Mouse (Mus musculus) stomach, postnatal 0 days (tissue): ENCODE measurements around the gene Mpp4. TPM values are rescaled to one million over a fixed set of nuclear protein-coding genes. Genes with fewer than 3 reads are reported as not detected.

Experiments used
- ATAC-seq: fragments of 200-750 bp; cut with Nextera tagmentation; 2 replicates; pipeline ENCODE4 v1.8.0; 2017; ENCODE audit not compliant: low FRiP score, low TSS enrichment
- DNase-seq: peaks from one replicate; pipeline ENCODE4 v3.0.0-alpha.2; 2016; ENCODE audit warnings: low spot score
- H3K27ac ChIP-seq: fragments of 300-500 bp; sonication (generic); replicated peaks from 2 replicates; pipeline ENCODE4 v1.5.1; 2014; ENCODE audit warnings: mild to moderate bottlenecking, control low read depth
- H3K27me3 ChIP-seq: fragments of 300-500 bp; sonication (generic); 2 replicates; pipeline ENCODE4 v1.6.1; 2014; ENCODE audit warnings: low read length; ENCODE audit not compliant: control insufficient read depth, insufficient read depth
- H3K36me3 ChIP-seq: fragments of 300-500 bp; sonication (generic); 2 replicates; pipeline ENCODE4 v1.6.1; 2014; ENCODE audit warnings: low read length, mixed read lengths; ENCODE audit not compliant: control insufficient read depth, insufficient read depth
- H3K4me1 ChIP-seq: fragments of 300-500 bp; sonication (generic); replicated peaks from 2 replicates; pipeline ENCODE4 v1.6.1; 2014; ENCODE audit warnings: antibody characterized with exemption; ENCODE audit not compliant: control insufficient read depth, insufficient read depth
- H3K4me2 ChIP-seq: fragments of 300-500 bp; sonication (generic); replicated peaks from 2 replicates; pipeline ENCODE4 v1.6.1; 2014; ENCODE audit warnings: low read depth, mild to moderate bottlenecking, control low read depth, moderate library complexity
- H3K4me3 ChIP-seq: fragments of 300-500 bp; sonication (generic); 2 replicates; pipeline ENCODE4 v1.5.1; 2014; ENCODE audit warnings: low read depth, low read length, control low read depth
- H3K9ac ChIP-seq: fragments of 300-500 bp; sonication (generic); 2 replicates; pipeline ENCODE4 v1.6.1; 2014; ENCODE audit warnings: mild to moderate bottlenecking, low read length, control low read depth, mixed read lengths
- H3K9me3 ChIP-seq: fragments of 300-500 bp; sonication (generic); 2 replicates; pipeline ENCODE4 v1.6.1; 2016; ENCODE audit warnings: low read length; ENCODE audit not compliant: control insufficient read depth
- CTCF ChIP-seq: IDR thresholded peaks from 2 replicates; pipeline ENCODE4 v1.5.1; 2016; ENCODE audit warnings: antibody characterized with exemption, low read depth, mild to moderate bottlenecking, moderate library complexity
- EP300 ChIP-seq: optimal IDR thresholded peaks from 2 replicates; pipeline ENCODE3; 2016; ENCODE audit warnings: antibody characterized with exemption
- WGBS: fragments of 180-500 bp; shearing (Covaris S2); extraction: QIAGEN DNeasy Blood & Tissue Kit; methylation state at CpG from one replicate; pipeline ENCODE4 v1.1.7; 2014; 5-methylcytosine and 5-hydroxymethylcytosine counted together
- polyA plus RNA-seq: library from polyadenylated mRNA; unstranded; fragments of >200 nt; fragmentation: Nextera tagmentation; extraction: Ambion mirVana; gene quantifications from 2 replicates; pipeline ENCODE4 v1.2.1, GENCODE M21; 2015

Mpp4 gene
- polyA plus RNA-seq, 1 experiment from 2014 or later: 0.13 TPM

DNA sequence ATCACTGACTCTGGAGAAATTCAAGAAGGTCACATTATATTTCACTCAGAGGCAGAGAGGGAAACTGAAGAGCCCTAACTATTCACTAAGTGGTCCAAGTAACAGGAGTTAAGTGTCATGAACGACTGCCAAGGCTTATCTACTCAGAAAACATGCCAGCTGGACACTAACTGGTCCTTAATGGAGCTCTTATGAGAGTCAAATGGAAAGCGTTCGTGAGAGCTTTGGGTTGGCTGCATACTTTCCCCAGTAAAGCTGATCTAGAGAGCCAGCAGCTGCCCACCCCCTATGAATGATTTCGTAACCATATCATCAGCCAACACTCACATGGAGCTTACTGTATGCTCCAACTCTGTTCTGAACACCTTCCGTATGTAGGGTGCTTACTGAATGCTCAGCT is 28.8 kb downstream of the Mpp4 start:
- Histone ChIP-seq H3K4me2 (no peak overlapping the region), H3K4me3 (no peak overlapping the region), H3K27ac (no peak overlapping the region), H3K36me3 (no peaks in the 10 kb centered on the region), H3K9me3 (no peaks in the 10 kb centered on the region), H3K9ac (no peak overlapping the region), H3K4me1 (no peaks in the 10 kb centered on the region), H3K27me3 (no peaks in the 10 kb centered on the region)
- DNase-seq (no peak), ATAC-seq (no peak)
- 53% methylated on average over 5 of the region's 5 CpGs for WGBS
- TF ChIP-seq CTCF (no peak), EP300 (no peak)

DNA sequence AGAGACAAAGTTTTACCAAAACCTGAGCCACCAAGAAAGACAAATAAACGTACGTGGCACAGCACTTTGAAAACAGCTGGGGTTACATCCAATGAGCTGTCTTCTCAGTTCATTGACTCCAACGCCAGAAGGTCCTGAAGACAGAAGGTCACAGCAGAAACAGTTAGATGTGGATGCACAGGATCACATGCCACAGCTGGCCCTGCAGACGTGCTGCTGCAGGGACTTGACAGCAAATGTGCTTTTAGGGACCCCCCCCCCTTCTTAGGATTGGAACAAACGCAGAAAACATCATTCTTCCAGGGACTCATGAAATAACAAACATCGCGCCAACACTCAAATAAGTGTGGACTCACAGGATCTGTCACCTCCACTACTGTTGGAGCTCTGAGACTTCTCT is 34.3 kb downstream of the Mpp4 start:
- H3K9me3 ChIP-seq: no peaks in the 10 kb centered on the region
- 61% methylated on average over 7 of the region's 7 CpGs for WGBS
- no peak overlapping the region for H3K4me2 ChIP-seq
- H3K9ac ChIP-seq: no peak overlapping the region
- TF ChIP-seq EP300 (no peak), CTCF (no peak)
- H3K4me3 ChIP-seq: no peak overlapping the region
- H3K36me3 ChIP-seq: no peaks in the 10 kb centered on the region
- H3K27ac ChIP-seq: no peak overlapping the region
- H3K4me1 ChIP-seq: no peaks in the 10 kb centered on the region
- ATAC-seq: no peak
- no peaks in the 10 kb centered on the region for H3K27me3 ChIP-seq
- no peak for DNase-seq

DNA sequence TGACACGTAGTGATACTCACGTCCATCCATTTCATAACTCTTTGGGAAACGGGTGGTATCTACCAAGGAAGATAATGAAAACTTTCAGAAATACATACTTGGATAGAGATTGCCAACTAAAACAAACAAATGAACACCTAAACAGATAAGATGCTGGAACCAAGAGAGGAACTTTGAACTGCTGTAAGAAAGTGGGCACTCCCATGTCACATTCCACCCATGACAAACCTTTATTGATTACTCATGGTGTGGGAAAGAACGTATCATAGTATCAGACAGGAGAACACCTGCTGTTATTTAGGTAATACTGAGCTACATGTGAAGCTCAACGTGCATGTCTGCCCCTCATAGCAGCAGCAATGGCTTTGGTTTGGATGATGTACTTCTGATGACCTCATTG is 37.6 kb downstream of the Mpp4 start:
- DNase-seq: no peak
- no peak for ATAC-seq
- no peak overlapping the region for H3K4me3 ChIP-seq
- no peak overlapping the region for H3K4me2 ChIP-seq
- H3K9ac ChIP-seq: no peak overlapping the region
- H3K36me3 ChIP-seq: no peaks in the 10 kb centered on the region
- H3K27ac ChIP-seq: no peak overlapping the region
- H3K4me1 ChIP-seq: no peaks in the 10 kb centered on the region; the same call in 1 of the 2 replicates
- TF ChIP-seq CTCF: no peak
- TF ChIP-seq EP300: no peak
- no peaks in the 10 kb centered on the region for H3K9me3 ChIP-seq
- no peaks in the 10 kb centered on the region for H3K27me3 ChIP-seq
- 57% methylated on average over 5 of the region's 5 CpGs for WGBS

DNA sequence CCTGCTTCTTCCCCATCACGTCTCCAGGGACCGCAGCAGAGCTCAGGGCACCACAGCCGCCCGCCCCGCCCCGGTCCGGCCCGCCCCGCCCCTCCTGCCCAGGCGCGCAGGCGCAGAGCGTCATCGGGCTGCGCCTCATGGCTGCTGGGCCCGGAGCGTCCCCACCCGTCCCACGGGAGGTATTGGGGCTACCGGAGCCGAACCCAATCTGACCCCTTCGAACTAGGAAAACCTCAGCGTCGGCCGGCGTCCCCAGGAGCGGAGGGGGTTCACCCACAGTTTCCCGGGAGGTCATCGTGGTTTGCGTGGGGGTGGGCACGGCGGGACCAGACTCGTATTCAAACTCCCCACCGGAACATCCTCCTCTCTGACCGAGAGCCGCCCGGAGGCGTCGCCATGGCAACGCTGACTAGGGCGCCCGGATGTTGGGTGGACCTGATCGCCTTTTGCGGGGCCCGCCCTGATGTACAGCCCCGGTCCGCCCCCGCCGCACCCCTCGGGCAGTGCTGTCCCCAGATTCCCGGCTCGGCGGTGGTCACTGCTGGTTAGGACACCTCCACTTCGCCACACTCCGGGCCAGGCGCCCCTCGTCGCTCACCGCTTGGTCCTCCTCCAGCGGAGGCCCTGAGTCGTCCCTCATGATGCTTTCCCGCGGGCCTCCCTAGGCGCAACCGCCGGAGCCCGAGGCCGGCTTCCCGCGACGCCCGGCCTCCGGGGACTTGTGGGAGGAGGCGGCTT is 43.3 kb downstream of the Mpp4 start, which contains the start of gene Tmem237:
Gene Tmem237, minus strand, starts transcription at position 689 of the 738 bp plus-strand sequence.
- H3K27me3 ChIP-seq: no peaks in the 10 kb centered on the region
- peak; percentile 98 for ATAC-seq
- H3K4me3 ChIP-seq: peak within 1 kb of the TSS; percentile 68
- peak within 1 kb of the TSS; percentile 86 for H3K27ac ChIP-seq
- TF ChIP-seq EP300 (no peak), CTCF (0 out of 2 replicates have a peak, but pooled peaks have one; percentile 5)
- H3K4me1 ChIP-seq: no peaks in the 10 kb centered on the region; the same call in 1 of the 2 replicates
- DNase-seq: peak; percentile 91
- no peaks in the 10 kb centered on the region for H3K36me3 ChIP-seq
- peak within 1 kb of the TSS; percentile 82 for H3K4me2 ChIP-seq
- peak within 1 kb of the TSS; percentile 86 for H3K9ac ChIP-seq
- 1% methylated on average over 68 of the region's 74 CpGs for WGBS
- no peaks in the 10 kb centered on the region for H3K9me3 ChIP-seq

DNA sequence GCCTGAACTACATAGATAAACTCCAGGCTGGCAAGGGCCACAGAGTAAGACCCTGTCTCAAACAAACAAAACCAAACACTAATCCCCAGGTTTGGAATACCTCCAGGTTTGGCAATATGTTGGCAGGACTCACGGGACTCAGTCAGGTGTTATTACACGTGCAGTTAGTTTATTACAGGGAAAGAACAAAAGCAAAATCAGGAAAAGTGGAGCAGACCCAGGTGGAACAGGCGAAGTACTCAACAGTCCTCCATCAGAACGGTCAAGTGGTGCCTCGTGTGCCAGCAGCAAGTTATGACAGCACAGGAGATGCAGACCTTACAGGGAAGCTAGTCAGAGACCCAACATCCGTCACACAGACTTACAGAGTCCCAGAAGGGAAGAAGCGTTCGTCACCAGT is 52.7 kb downstream of the Mpp4 start:
- WGBS: 64% methylated on average over 8 of the region's 8 CpGs
- Histone ChIP-seq H3K27ac (no peak overlapping the region), H3K27me3 (no peaks in the 10 kb centered on the region), H3K4me1 (no peaks in the 10 kb centered on the region), H3K4me3 (no peak overlapping the region), H3K36me3 (peaks cover 5% of the 10 kb centered on the region; the same call in 1 of the 2 replicates), H3K4me2 (no peak overlapping the region), H3K9me3 (no peaks in the 10 kb centered on the region), H3K9ac (no peak overlapping the region)
- ATAC-seq (no peak), DNase-seq (no peak)
- no peak for TF ChIP-seq EP300
- TF ChIP-seq CTCF: no peak

DNA sequence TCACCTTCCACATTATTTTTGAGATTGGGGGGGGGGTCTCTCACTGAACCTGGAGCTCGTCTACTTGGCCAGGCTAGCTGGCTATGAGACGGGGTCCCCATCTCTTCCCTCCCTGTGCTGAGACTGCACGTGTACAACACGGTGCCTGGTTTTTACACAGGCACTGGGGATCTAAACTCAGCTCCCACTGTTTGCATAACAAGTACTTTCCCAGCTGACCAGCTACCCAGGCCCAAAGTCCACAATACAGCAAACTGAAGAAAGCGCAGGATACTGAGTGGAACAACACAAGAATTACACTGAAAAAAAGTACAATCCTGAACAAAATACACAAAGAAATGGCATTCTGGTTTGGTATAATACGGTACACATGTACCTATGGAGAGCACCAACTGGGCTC is 61.1 kb downstream of the Mpp4 start:
- Histone ChIP-seq H3K27ac (no peak overlapping the region), H3K36me3 (peaks cover 7% of the 10 kb centered on the region; the same call in 1 of the 2 replicates), H3K4me2 (no peak overlapping the region), H3K27me3 (no peaks in the 10 kb centered on the region), H3K9ac (no peak overlapping the region), H3K4me1 (no peaks in the 10 kb centered on the region), H3K9me3 (no peaks in the 10 kb centered on the region), H3K4me3 (no peak overlapping the region)
- ATAC-seq (no peak), DNase-seq (no peak)
- no peak for TF ChIP-seq EP300
- TF ChIP-seq CTCF: no peak
- 87% methylated on average over 6 of the region's 6 CpGs for WGBS
